Comparison of ENCODE assay signal across 20 mouse cellular contexts in genomic region chr8:125690166-125690915, GRCm38 (mm10). TPM values are rescaled to one million over a fixed set of nuclear protein-coding genes. Genes with fewer than 3 reads are reported as not detected.
DNase-seq lines count a peak whose midpoint lies in the region; ATAC-seq and TF ChIP-seq lines count a peak whose summit lies in the region.
"Had no signal": no experiment of that assay in that cellular context is flagged by ENCODE, and none has a peak within 500 bp of the region (broad histone marks: within the 10 kb centered on the region; RNA-seq: fewer than 3 reads in every experiment).

No protein-coding gene starts in this region.

- no peak overlapping the region for H3K4me3 ChIP-seq in forebrain, embryonic 10.5 days
- H3K4me3 ChIP-seq in forebrain, postnatal 0 days (ENCODE audit: low read depth, low read length) = no peak overlapping the region
- no peak overlapping the region for H3K4me3 ChIP-seq in kidney, embryonic 16.5 days (ENCODE audit: low read length)
- no peak overlapping the region for H3K4me3 ChIP-seq in midbrain, postnatal 0 days (ENCODE audit: low read depth, low read length)
- H3K4me3 ChIP-seq in midbrain, embryonic 14.5 days (replicated peaks; ENCODE audit: low read depth, low read length) = no peak overlapping the region
- H3K4me3 ChIP-seq: embryonic facial prominence, embryonic 13.5 days; intestine, embryonic 15.5 days; limb, embryonic 13.5 days; liver, embryonic 13.5 days had no signal

- H3K4me2 ChIP-seq in forebrain, postnatal 0 days (ENCODE audit: low read depth) = no peak overlapping the region
- 0 out of 2 replicates have a peak overlapping the region, but pooled peaks have one; percentile 8 for H3K4me2 ChIP-seq in kidney, embryonic 16.5 days (replicated peaks; ENCODE audit: low read depth, low read length)
- no peak overlapping the region for H3K4me2 ChIP-seq in midbrain, postnatal 0 days (ENCODE audit: low read depth, low read length, poor library complexity, severe bottlenecking)
- H3K4me2 ChIP-seq in midbrain, embryonic 14.5 days (ENCODE audit: low read length) = no peak overlapping the region
- H3K4me2 ChIP-seq: embryonic facial prominence, embryonic 13.5 days; intestine, embryonic 15.5 days; limb, embryonic 13.5 days; liver, embryonic 13.5 days; lung, embryonic 14.5 days had no signal

- no peak overlapping the region for H3K9ac ChIP-seq in forebrain, postnatal 0 days
- H3K9ac ChIP-seq in kidney, embryonic 16.5 days (replicated peaks; ENCODE audit: low read length) = peak overlapping the region; percentile 37; the same call in 1 of the 2 replicates
- no peak overlapping the region for H3K9ac ChIP-seq in midbrain, postnatal 0 days (replicated peaks; ENCODE audit: low read length, poor library complexity, severe bottlenecking)
- no peak overlapping the region for H3K9ac ChIP-seq in midbrain, embryonic 14.5 days (replicated peaks; ENCODE audit: low read length)
- H3K9ac ChIP-seq: embryonic facial prominence, embryonic 13.5 days; intestine, embryonic 15.5 days; limb, embryonic 13.5 days; liver, embryonic 13.5 days; lung, embryonic 14.5 days had no signal

- 75% methylated on average over 15 of the region's 15 CpGs for WGBS in forebrain, embryonic 10.5 days
- 48% methylated on average over 15 of the region's 15 CpGs for WGBS in forebrain, postnatal 0 days
- 35% methylated on average over 15 of the region's 15 CpGs for WGBS in kidney, embryonic 16.5 days
- 30% methylated on average over 15 of the region's 15 CpGs for WGBS in midbrain, postnatal 0 days
- 21% methylated on average over 15 of the region's 15 CpGs for WGBS in midbrain, embryonic 14.5 days

- ATAC-seq in forebrain, postnatal 0 days = no peak
- peak; percentile 89 for ATAC-seq in kidney, embryonic 16.5 days (ENCODE audit: low FRiP score, low TSS enrichment)
- ATAC-seq in midbrain, postnatal 0 days (ENCODE audit: low FRiP score) = no peak
- no peak for ATAC-seq in midbrain, embryonic 14.5 days (ENCODE audit: low FRiP score, low TSS enrichment)
- ATAC-seq: activated CD4-positive, CD25-positive, alpha-beta regulatory T cell, adult 4 months; CD4-positive, CD25-positive, alpha-beta regulatory T cell, adult 4 months; intestine, embryonic 15.5 days had no signal

- no peaks in the 10 kb centered on the region for H3K9me3 ChIP-seq in forebrain, embryonic 10.5 days
- H3K9me3 ChIP-seq in forebrain, postnatal 0 days (ENCODE audit: low read length) = no peaks in the 10 kb centered on the region
- no peaks in the 10 kb centered on the region for H3K9me3 ChIP-seq in kidney, embryonic 16.5 days (ENCODE audit: low read length)
- no peaks in the 10 kb centered on the region for H3K9me3 ChIP-seq in midbrain, postnatal 0 days (ENCODE audit: low read length)
- no peaks in the 10 kb centered on the region for H3K9me3 ChIP-seq in midbrain, embryonic 14.5 days (ENCODE audit: control insufficient read depth, low read length)
- H3K9me3 ChIP-seq: embryonic facial prominence, embryonic 13.5 days; intestine, embryonic 15.5 days; limb, embryonic 13.5 days; liver, embryonic 13.5 days had no signal

- H3K27ac ChIP-seq in forebrain, embryonic 10.5 days = peak overlapping the region; percentile 30; the same call in 1 of the 2 replicates
- H3K27ac ChIP-seq in forebrain, postnatal 0 days (ENCODE audit: low read depth, low read length) = no peak overlapping the region
- peak overlapping the region; percentile 64 for H3K27ac ChIP-seq in kidney, embryonic 16.5 days (ENCODE audit: low read length)
- no peak overlapping the region for H3K27ac ChIP-seq in midbrain, postnatal 0 days (ENCODE audit: low read depth, low read length)
- H3K27ac ChIP-seq in midbrain, embryonic 14.5 days (replicated peaks; ENCODE audit: low read depth, low read length) = no peak overlapping the region
- H3K27ac ChIP-seq: embryonic facial prominence, embryonic 13.5 days; intestine, embryonic 15.5 days; limb, embryonic 13.5 days; liver, embryonic 13.5 days; stomach, postnatal 0 days had no signal

- intact Hi-C loops in heart, postnatal 36 days (cut with DNase I) = no loop called here

- no peak for DNase-seq in forebrain, embryonic 10.5 days (ENCODE audit: extremely low spot score, low spot score)
- no peak for DNase-seq in forebrain, postnatal 0 days
- peak; percentile 10 to 29 for DNase-seq in heart, postnatal 36 days
- no peak for DNase-seq in heart, adult 8-10 months (ENCODE audit: low spot score)
- no peak for DNase-seq in kidney, postnatal 14 days
- DNase-seq in midbrain, postnatal 0 days (ENCODE audit: low spot score) = peak; percentile 56
- DNase-seq in midbrain, embryonic 14.5 days = no peak
- DNase-seq: adrenal gland, postnatal 10 days; cerebellum, postnatal 14 days; liver, embryonic 13.5 days; lung, embryonic 14.5 days; lung, postnatal 36 days had no signal

- peaks cover 3% of the 10 kb centered on the region; the same call in 1 of the 2 replicates for H3K27me3 ChIP-seq in forebrain, embryonic 10.5 days (ENCODE audit: poor library complexity, severe bottlenecking)
- no peaks in the 10 kb centered on the region for H3K27me3 ChIP-seq in forebrain, postnatal 0 days (ENCODE audit: insufficient read depth, low read length)
- H3K27me3 ChIP-seq in kidney, embryonic 16.5 days (ENCODE audit: insufficient read depth, low read length) = no peaks in the 10 kb centered on the region
- H3K27me3 ChIP-seq in midbrain, postnatal 0 days (ENCODE audit: insufficient read depth, low read length) = no peaks in the 10 kb centered on the region
- H3K27me3 ChIP-seq in midbrain, embryonic 14.5 days (ENCODE audit: control insufficient read depth, insufficient read depth, low read length) = no peaks in the 10 kb centered on the region
- H3K27me3 ChIP-seq: embryonic facial prominence, embryonic 13.5 days; intestine, embryonic 15.5 days; limb, embryonic 13.5 days; liver, embryonic 13.5 days had no signal

- peaks cover 14% of the 10 kb centered on the region for H3K4me1 ChIP-seq in forebrain, embryonic 10.5 days
- no peaks in the 10 kb centered on the region for H3K4me1 ChIP-seq in forebrain, postnatal 0 days (ENCODE audit: insufficient read depth)
- H3K4me1 ChIP-seq in kidney, embryonic 16.5 days (ENCODE audit: insufficient read depth, low read length) = peaks cover 29% of the 10 kb centered on the region
- H3K4me1 ChIP-seq in midbrain, postnatal 0 days (ENCODE audit: insufficient read depth, low read length) = no peaks in the 10 kb centered on the region
- 0 out of 2 replicates have a peak, but pooled peaks cover 5% of the 10 kb centered on the region for H3K4me1 ChIP-seq in midbrain, embryonic 14.5 days (ENCODE audit: control insufficient read depth, insufficient read depth, low read length)
- H3K4me1 ChIP-seq: intestine, embryonic 15.5 days had no signal

- no peak for TF ChIP-seq CTCF in forebrain, postnatal 0 days (IDR thresholded peaks at IDR 0.05; ENCODE audit: low read depth)
- no peak for TF ChIP-seq CTCF in midbrain, postnatal 0 days (IDR thresholded peaks at IDR 0.05)

- no peaks in the 10 kb centered on the region for H3K36me3 ChIP-seq in forebrain, embryonic 10.5 days (replicated peaks)
- no peaks in the 10 kb centered on the region for H3K36me3 ChIP-seq in forebrain, postnatal 0 days (ENCODE audit: insufficient read depth)
- no peaks in the 10 kb centered on the region for H3K36me3 ChIP-seq in kidney, embryonic 16.5 days (ENCODE audit: insufficient read depth, low read length)
- H3K36me3 ChIP-seq in midbrain, postnatal 0 days (ENCODE audit: insufficient read depth, low read length) = no peaks in the 10 kb centered on the region
- no peaks in the 10 kb centered on the region for H3K36me3 ChIP-seq in midbrain, embryonic 14.5 days (ENCODE audit: control insufficient read depth, insufficient read depth, low read length)
- H3K36me3 ChIP-seq: embryonic facial prominence, embryonic 13.5 days; G1E; intestine, embryonic 15.5 days; limb, embryonic 13.5 days; liver, embryonic 13.5 days had no signal

RNA-seq across cellular contexts. Expression of gene Map10, which starts 20.7 kb away (rescaled TPM):
- polyA plus RNA-seq in forebrain, embryonic 10.5 days (2016; fragmentation: Nextera tagmentation; extraction: Ambion mirVana) = 6.7 and 7.6 TPM in 2 replicates
- 11.5 and 13.5 TPM in 2 replicates for total RNA-seq in forebrain, postnatal 0 days (2014; rRNA removed)
- polyA plus RNA-seq in forebrain, postnatal 0 days (2015; fragmentation: Nextera tagmentation; extraction: Ambion mirVana) = 7.3 and 7.6 TPM in 2 replicates
- 1 to 10 TPM; 6.3 to 7.4 TPM for total RNA-seq in heart, postnatal 36 days (2021)
- 1 to 10 TPM; 4.9 to 7.0 (median 6.4) TPM for total RNA-seq in heart, adult 8-10 months (2022)
- polyA plus RNA-seq in kidney, embryonic 16.5 days (2015; fragmentation: Nextera tagmentation; extraction: Ambion mirVana) = 6.7 and 7.3 TPM in 2 replicates
- total RNA-seq in midbrain, postnatal 0 days (2014; rRNA removed) = 11.0 and 11.6 TPM in 2 replicates
- polyA plus RNA-seq in midbrain, postnatal 0 days (2015; fragmentation: Nextera tagmentation; extraction: Ambion mirVana) = 5.8 and 6.9 TPM in 2 replicates
- polyA plus RNA-seq in midbrain, embryonic 14.5 days (2014; fragmentation: Nextera tagmentation; extraction: Ambion mirVana) = 5.8 and 10.8 TPM in 2 replicates
- polyA plus RNA-seq: G1E had no signal

RNA-seq across cellular contexts. Expression of gene Ntpcr, which starts 39.4 kb away (rescaled TPM):
- polyA plus RNA-seq in forebrain, embryonic 10.5 days (2016; fragmentation: Nextera tagmentation; extraction: Ambion mirVana) = 17.2 and 17.8 TPM in 2 replicates
- 26.5 and 34.2 TPM in 2 replicates for total RNA-seq in forebrain, postnatal 0 days (2014; rRNA removed)
- 34.0 and 38.0 TPM in 2 replicates for polyA plus RNA-seq in forebrain, postnatal 0 days (2015; fragmentation: Nextera tagmentation; extraction: Ambion mirVana)
- total RNA-seq in heart, postnatal 36 days (2021) = 10 to 100 TPM; 16.8 to 19.3 TPM
- total RNA-seq in heart, adult 8-10 months (2022) = 10 to 100 TPM; 14.6 to 18.4 (median 16.3) TPM
- 30.3 and 30.8 TPM in 2 replicates for polyA plus RNA-seq in kidney, embryonic 16.5 days (2015; fragmentation: Nextera tagmentation; extraction: Ambion mirVana)
- 23.5 and 24.1 TPM in 2 replicates for total RNA-seq in midbrain, postnatal 0 days (2014; rRNA removed)
- 32.2 and 35.2 TPM in 2 replicates for polyA plus RNA-seq in midbrain, postnatal 0 days (2015; fragmentation: Nextera tagmentation; extraction: Ambion mirVana)
- 29.3 and 35.2 TPM in 2 replicates for polyA plus RNA-seq in midbrain, embryonic 14.5 days (2014; fragmentation: Nextera tagmentation; extraction: Ambion mirVana)
- total RNA-seq: G1E had no signal
- polyA plus RNA-seq: G1E had no signal

Comparison
In these comparisons a context has a peak if more than half of its experiments do, and no peak if none do; other contexts are left out.
1. DNase-seq: peak in heart, postnatal 36 days (2 of 2) and midbrain, postnatal 0 days (single experiment); none in forebrain, embryonic 10.5 days (single experiment), forebrain, postnatal 0 days (single experiment), heart, adult 8-10 months (single experiment), kidney, postnatal 14 days (single experiment) and midbrain, embryonic 14.5 days (single experiment).
2. H3K27ac ChIP-seq: peak in forebrain, embryonic 10.5 days (single experiment) and kidney, embryonic 16.5 days (single experiment); none in forebrain, postnatal 0 days (single experiment), midbrain, postnatal 0 days (single experiment) and midbrain, embryonic 14.5 days (single experiment).